Mouse (Mus musculus): ENCODE measurements around the gene Cacna1e. TPM values are rescaled to one million over a fixed set of nuclear protein-coding genes. Genes with fewer than 3 reads are reported as not detected.

The Cacna1e gene
- total RNA-seq, 2 experiments from 2014 or later: 0.38 to 1.1 TPM

DNA sequence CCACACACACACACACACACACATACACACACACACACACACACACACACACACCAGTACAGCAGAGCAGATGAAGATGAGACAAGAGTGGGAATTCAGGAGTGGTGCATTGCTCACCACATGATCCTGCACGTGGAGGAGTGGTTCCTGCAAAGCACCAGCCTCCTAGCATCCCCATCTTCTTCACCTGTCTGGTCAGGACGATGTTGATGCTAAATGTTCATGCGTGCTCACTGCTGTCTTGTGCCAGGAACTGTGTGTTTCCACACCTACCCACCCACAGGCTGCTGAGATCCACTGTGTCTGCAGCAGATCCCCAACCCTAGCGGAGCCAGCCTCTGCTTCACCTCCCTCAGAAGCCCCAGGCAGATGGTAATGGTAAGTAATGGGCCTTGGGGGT is 95.8 kb downstream of the Cacna1e start:
- no peak for DNase-seq
- intact Hi-C loops (cut with DNase I): loop anchor here (1.0 to 10.0 kb wide), 2 partner anchors 218 to 436 kb away; no protein-coding TSS in a partner anchor

DNA sequence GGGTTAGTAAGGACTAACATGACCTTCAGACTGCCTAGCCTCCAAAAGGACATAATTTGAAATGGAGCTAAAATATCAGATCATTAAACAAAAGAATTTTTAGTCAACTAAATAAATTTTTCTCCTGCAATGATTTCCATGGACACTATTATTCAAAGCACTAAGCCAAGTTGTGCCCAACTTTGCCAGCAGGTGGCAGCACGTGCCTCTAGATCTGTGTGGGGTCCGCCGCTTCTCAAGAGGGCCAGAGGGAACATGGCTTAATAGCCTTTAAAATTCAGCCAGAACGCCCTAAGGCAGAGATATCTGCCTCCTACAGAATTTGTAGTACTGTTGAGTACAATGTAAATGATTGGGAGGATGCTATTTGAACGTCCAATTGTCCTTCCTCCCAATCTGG is 96.2 kb downstream of the Cacna1e start:
- DNase-seq: peak; percentile 75 to 87
- intact Hi-C loops (cut with DNase I): loop anchor here (1.0 to 10.0 kb wide), 2 partner anchors 218 to 437 kb away; no protein-coding TSS in a partner anchor

DNA sequence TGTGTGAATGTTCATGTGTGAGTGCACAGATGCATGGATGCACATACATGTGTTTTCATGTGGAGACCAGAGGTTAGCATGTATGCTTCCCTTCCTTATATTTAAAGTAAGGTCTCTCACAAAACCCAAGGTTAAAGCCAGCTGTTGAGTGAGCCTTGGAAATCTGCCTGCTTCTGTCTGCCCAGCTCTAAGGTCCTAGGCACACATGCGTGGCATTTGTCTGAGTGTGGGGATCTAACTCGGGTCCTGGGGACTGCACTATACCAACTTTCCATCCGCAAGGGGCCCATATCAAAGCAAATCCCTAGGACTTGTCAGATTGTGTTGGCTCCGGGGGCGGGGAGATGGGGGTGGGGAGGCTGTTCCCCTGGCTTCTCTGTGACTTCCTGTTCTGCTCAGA is 96.9 kb downstream of the Cacna1e start:
- intact Hi-C loops (cut with DNase I): loop anchor here (10.0 kb wide), 1 partner anchor 437 kb away; no protein-coding TSS in a partner anchor
- DNase-seq: no peak

DNA sequence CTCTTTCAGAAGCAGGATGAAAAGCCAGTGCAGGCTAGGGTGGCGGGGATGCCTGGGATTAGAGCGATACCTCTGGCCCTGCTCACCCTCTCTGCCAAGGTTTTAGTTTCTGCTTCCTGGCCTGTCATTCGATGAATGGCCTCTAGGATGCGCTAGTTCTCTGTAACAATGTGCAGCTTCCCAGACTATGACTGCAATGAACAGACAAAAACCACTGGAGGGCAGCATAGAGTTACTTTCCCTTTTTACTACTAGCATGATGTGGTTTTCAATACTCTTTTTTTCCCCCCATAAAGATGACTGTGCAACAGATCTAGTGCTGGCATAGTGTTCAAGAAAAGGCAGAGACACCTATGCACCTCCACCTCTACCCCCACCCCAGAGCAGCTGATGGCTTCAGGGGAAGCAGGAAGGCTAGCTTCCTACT is 98.0 kb downstream of the Cacna1e start:
- intact Hi-C loops (cut with DNase I): loop anchor here (10.0 kb wide), 1 partner anchor 439 kb away; no protein-coding TSS in a partner anchor
- DNase-seq: peak; percentile 72 to 85

DNA sequence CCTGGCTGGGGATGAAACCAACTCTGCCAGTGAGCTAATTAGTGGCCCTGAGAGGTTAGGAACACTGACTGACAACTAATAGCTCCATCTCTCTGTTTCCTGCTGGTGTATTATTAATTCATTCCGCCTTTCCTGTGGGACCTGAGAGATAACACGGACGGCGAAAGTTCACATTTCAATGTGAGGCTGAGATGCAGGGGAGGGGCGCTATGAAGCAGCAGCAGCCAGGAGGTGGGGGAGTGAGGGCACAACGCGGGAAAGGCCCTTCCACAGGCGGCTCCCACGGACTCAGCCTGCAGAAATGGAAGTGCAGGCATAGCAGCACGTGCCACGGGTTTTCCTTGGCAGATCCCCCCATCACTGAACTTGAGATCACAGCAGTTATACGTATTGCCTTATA is 99.4 kb downstream of the Cacna1e start:
- no peak for DNase-seq
- intact Hi-C loops (cut with DNase I): loop anchor here (10.0 kb wide), 1 partner anchor 440 kb away; no protein-coding TSS in a partner anchor

DNA sequence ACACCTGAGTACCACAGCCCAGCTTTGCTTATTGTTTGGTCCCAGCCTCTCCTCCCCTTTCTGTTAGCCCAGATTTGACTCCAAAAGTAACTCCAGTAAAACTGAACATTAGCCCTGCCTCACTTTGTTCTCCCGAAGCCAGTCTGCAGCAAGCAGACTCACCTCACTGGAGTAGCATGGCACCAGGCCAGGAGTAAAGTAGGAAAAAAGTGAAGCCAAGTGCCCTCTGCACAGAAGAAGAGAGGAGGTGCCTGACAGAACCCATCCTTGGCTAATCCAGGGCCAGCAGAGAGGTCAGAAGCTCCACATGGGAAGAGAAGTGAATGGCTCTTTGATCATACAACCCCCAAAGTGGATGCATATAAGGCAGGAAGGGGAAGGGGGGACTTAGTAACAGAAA is 100.8 kb downstream of the Cacna1e start:
- no peak for DNase-seq
- intact Hi-C loops (cut with DNase I): loop anchor here (10.0 kb wide), 1 partner anchor 441 kb away; no protein-coding TSS in a partner anchor

DNA sequence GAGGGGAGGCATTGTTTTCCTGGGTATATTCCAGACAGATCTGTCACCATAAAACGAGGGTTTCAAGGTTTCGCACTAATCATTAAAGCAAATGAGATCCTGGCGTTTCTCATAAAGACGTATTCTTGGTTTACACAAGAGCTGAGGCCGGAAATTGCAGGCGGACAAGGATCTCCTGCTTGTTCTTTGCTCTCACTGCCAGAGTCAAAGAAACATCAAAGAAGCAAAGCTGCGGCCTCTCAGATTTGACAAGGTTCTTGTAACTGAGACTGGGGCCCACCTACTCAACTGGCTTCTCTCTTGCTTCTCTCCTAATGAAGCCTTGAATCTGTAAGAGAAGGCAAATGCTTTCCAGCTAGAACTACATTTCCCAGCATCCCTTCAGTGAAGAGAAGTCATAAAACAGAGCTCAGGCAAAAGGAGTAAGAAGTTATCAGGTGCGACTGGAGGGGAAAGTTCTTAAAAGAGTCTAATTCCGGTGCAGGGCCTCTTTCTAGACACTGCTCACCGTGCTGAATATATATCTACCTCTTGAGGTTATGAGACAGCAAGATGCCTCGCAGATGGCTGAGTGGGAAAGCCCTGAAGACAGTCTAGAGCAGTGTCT is 104.3 kb downstream of the Cacna1e start:
- intact Hi-C loops (cut with DNase I): loop anchor here (10.0 kb wide), 1 partner anchor 445 kb away; no protein-coding TSS in a partner anchor

DNA sequence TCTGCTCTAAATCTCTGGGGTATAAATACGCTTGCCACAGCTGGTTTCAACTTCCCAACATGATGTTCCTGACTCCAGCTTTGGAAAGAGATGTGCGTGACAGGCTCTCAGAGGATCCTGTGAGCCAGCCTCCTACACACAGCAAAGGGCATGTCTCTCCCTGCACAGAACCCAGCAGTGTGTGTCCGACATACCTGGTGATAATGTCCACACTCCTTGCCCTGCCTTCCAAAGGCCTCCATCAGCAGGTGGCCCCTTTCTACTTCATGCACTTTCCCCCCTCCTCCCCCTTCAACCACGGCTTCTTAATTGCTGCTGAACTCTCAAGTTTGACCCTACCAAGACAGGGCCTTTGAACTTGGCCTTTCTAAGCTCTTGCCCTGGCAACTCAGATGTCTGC is 108.0 kb downstream of the Cacna1e start:
- DNase-seq: no peak
- intact Hi-C loops (cut with DNase I): no loop called here

More for the DNA sequence above, 104.3 kb downstream of the Cacna1e start:
- DNase-seq: no peak

DNA sequence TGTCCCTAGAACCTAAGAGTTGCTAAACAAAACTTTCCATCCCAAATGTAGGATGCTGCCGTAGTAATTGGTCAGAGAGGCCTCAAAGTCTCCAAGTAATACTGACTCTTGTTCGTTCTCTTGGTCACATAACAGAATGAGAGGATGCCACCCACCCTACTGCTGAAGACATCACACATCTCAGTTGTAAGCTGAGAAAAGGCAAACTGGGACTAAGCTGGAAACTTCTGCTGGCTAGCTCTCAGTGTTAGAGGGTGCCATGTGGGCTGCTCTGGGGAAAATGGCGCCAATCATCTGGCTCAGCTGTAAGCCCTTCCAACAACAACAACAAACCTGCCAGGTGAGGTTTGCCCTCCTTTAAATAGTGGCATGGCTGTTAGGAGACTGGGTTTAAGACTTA is 109.8 kb downstream of the Cacna1e start:
- DNase-seq: no peak
- intact Hi-C loops (cut with DNase I): no loop called here

DNA sequence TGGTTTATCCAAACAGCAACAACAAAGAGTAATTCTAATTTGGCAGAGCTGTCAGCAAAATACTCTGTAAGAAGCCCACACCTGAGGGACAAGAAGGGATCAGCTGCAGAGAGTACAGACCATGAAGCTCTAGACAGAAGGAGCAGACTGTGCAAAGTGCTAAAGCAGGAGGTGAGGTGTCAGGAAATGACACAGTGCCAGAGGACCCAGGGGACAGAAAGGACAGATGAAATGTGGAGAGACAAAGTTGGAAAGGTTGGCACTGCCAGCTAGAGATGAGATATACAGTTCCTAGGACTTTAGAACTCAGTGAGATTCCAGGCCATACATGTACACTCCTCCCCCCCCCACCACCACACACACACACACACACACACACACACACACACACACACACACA is 113.2 kb downstream of the Cacna1e start:
- no peak for DNase-seq

DNA sequence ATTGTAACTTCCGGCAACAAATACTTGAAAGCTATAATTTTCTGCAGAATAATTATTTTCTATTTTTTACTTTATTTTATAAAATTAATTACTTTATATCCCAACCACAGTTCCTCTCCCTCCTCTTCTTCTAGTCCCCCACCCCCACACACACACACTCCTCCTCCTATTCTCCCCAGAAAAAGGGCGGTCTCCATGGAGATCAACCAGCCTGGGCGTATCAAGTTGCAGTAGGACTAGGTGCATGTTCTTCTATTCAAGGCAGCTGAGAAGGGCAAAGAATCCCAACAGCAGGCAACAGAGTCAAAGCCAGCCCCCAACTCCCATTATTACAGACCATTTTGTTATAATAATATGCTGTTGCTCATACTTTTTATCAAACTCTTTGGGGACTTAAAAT is 113.8 kb downstream of the Cacna1e start:
- intact Hi-C loops (cut with DNase I): no loop called here
- no peak for DNase-seq

More for the DNA sequence above, 113.2 kb downstream of the Cacna1e start:
- intact Hi-C loops (cut with DNase I): no loop called here

DNA sequence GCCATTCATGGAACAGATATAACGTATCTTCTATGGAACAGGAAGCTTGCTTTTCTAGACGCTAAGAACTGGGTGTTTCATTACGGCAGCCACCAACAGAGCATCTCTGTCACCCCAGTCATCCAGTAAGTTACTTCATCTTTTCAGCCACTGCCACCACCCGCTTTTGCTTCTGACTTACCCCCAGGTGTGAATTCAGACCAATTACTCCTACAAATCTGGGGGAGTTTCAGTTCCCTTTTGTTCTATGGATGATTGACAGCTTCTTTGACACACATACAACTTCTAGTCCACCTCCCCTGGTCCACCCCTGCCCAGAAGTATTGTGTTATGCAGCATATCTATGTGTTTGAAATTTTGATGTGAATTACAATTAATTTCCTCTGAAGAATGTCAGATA is 121.2 kb downstream of the Cacna1e start:
- intact Hi-C loops (cut with DNase I): no loop called here
- no peak for DNase-seq

DNA sequence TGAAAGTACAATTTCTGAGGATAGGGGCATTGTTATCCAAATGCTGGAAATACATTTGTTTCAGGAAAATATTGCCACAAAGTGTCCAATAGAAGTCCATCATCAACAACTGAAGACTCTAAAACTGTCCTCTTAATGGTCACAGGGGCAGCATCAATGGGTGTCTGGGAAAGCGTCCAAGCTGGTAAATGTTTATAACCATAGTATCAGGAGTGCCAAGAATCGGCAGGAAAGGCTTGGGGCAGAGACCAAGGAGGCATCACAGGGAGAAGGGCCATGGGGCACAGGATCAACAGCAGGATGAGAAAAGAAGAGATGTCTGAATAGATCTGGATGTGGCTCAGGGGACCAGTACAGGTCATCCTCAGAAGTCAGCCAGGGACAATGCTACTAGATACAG is 132.2 kb downstream of the Cacna1e start:
- intact Hi-C loops (cut with DNase I): no loop called here
- DNase-seq: no peak

DNA sequence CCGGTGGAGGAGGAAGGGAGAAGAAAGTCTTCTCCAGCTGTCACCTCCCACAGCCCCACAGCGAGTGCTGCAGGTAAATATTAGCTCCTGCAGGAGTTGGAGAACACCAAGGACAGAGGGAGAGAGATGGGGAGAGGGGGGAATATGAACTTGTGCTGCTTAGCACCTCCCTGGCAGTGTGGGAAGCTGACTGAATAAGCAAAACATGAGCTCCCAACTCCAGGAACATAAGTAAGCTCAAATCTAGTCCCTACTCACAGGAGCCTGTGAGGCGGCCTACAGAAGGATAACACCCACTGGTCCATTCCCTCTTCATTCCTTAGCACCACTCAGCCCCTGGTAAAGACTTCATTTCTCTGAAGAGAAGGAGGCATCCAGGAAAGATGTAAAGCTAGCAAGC is 135.8 kb downstream of the Cacna1e start:
- intact Hi-C loops (cut with DNase I): no loop called here
- no peak for DNase-seq

DNA sequence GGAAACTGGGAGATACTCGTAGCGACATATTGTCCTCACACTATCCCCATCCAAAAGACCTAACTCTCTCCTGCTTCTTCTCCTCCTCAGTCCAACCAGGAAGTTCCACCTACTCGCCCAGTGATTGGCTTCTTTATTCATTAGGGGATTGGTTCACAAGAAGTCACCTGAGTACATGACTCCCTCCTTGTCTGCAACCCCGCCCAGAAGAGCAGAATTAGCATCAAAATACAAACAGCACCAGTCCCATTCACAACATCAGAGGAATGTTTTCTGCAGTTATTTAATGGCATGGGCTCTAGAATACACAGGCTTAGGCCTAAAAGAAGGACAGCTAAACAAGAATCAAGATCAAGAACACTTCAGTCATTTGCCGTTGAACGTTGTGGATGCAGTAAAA is 139.1 kb downstream of the Cacna1e start:
- intact Hi-C loops (cut with DNase I): no loop called here
- no peak for DNase-seq

DNA sequence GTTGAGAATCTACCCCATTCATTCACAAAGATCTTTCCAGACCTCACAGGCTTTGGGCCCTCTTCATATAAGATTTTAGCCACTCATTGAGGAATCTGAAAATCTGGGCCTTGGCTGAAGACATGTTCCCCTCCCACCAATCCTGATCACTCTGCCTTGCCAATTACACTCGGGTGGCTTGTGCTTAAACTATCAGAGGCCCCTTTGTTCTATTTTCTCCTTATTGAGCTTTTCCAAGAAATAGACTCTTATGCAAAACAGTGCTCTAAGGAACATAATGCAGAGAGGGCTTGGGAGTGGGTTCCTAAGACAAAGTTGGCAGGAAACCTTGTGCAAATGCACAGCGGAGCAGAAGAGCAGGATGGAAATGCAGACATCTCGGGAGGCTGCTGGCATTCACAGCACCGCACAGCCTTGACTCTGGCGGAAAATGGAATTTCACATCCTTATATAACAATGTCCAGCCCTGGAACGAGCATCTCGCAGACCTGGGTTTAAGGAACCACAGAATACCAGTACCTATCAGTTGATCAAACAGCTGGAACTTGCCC is 153.8 kb downstream of the Cacna1e start:
- DNase-seq: no peak
- intact Hi-C loops (cut with DNase I): no loop called here

DNA sequence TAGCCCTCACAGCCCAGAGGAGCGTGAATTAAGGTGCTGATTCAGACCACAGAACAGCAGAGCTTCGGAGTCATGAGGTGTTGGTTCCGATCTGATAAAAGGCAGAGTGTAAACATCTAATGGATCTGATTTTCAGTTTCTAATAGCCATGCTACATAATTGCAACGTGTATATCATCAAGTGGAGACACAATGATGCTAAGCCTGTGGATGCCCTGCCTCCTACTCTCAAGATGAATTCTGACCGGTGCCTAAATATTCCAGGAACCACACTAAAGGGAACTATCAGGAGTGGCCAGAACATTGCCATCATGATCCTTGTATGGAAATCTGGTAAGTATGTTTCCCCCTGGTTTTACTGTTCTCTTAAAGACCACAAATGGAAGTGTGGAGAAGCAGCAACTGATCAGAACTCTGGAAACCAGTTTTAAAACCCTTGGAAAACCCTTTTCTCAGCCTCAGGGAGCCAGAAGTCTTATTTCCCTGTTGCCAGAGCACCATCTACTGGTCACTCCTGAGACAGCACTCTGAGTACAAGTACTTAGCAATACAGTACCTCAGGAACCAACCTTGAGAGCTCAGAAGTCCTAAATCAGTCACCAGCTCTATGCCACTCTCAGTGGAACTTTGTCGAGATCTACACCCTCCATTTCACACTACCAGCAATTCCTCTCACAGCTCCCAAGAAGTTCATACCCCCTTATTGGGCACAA is 154.9 kb downstream of the Cacna1e start:
- DNase-seq: peak; percentile 64 to 85

DNA sequence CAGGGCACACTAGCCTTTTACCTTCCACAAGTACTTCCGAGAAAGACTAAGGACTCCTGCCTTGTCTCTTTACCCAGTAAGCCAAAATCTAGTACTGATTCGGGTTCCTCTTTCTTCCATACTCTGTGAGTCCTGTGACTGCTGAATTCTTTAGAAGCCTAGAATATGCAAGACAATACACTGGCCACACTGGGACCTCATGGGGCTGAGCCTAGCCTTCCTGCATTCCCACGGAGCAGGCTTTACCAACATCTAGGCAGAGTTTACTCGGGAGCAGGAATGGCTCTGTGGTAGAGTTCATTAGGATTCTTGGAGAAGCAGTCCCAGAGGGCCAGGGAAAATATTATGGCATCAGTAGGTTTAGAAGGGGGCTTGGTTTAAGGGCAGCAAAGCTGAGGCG is 155.6 kb downstream of the Cacna1e start:
- DNase-seq: no peak
- intact Hi-C loops (cut with DNase I): loop anchor here (1.0 kb wide), 1 partner anchor 447 kb away; no protein-coding TSS in a partner anchor

More for the DNA sequence above, 154.9 kb downstream of the Cacna1e start:
- intact Hi-C loops (cut with DNase I): loop anchor here (1.0 kb wide), 1 partner anchor 448 kb away; no protein-coding TSS in a partner anchor

DNA sequence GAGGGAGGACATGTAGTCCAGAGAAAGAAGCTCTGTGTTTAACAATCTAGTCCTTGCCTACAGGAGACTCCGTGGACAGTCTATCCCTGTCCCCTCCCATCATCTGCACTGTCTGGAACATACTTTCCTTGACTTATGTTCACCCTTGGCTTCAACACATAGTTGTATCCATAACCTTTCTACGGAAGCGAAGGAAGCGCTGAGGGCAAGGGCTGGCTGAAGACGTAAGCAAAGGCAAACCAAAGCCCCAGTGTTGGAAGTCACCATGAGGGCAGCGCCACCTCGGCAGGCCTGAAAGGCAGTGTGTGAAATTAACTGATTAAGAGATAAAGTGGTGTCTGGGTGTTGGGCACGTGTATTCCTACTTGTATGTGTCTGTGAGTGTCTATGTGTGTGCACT is 156.6 kb downstream of the Cacna1e start:
- intact Hi-C loops (cut with DNase I): no loop called here
- no peak for DNase-seq

DNA sequence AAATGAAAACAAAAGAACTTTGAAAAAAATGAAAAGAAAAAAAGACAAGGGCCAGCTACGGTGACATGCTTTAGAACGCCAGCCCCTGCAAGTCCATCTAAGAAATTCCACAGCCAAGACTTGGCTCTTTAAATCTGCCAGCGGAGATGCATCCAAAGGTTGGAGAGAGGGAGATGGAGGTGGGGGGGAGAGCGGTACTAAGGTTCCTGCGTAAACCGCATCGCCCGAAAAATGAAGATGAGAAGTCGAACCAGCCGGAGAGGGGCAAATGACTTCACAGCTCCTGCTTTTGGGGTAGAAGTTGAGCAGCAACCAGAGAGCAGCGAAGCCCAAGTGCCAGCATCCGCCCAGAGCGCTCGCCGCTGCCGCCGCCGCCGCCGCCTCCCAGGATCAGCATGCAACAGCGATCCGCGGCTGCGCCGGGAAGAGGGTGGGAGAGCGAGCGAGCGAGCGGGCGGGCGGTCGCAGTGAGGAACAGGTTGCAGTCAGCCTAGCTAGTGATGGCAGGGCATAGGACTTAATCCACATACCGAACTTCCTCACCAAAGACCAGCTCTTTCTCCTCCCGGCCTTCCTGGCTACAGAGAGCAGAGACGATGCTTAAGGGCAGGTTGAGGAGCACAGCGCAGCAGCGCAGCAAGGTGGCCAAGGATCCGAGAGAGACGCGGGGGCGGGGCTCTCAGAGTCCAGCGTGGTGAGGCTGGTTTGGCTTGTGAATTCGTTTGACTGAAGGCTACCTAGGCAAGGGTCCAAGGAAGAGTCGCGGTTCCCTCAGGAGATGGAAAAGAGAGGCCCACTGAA is 157.7 kb downstream of the Cacna1e start:
- intact Hi-C loops (cut with DNase I): no loop called here
- DNase-seq: peak; percentile 4 to 18
